Mouse (Mus musculus): Measurements from ENCODE around the gene Dcun1d4. TPM values are rescaled to one million over a fixed set of nuclear protein-coding genes. Genes with fewer than 3 reads are reported as not detected.

The Dcun1d4 gene
- polyA plus RNA-seq, 1 experiment = 32.9 TPM

GRCm38 (mm10) chr5:73518424-73519211 lies 37.8 kb downstream of the Dcun1d4 start:
- Histone ChIP-seq H3K4me1 (ENCODE audit: control insufficient read depth, insufficient read depth, low read length) (no peaks in the 10 kb centered on the region), H3K36me3 (ENCODE audit: control insufficient read depth, insufficient read depth, low read length, poor library complexity, severe bottlenecking) (0 out of 2 replicates have a peak, but pooled peaks cover 5% of the 10 kb centered on the region)
- no peak for TF ChIP-seq EP300 (IDR thresholded peaks at IDR 0.05; ENCODE audit: insufficient read depth, low read depth, low read length)
- TF ChIP-seq POLR2A (IDR thresholded peaks at IDR 0.05; ENCODE audit: insufficient read depth, low read length) = no peak
- no peak for TF ChIP-seq CTCF (IDR thresholded peaks at IDR 0.05; ENCODE audit: low read depth, low read length)

DNA sequence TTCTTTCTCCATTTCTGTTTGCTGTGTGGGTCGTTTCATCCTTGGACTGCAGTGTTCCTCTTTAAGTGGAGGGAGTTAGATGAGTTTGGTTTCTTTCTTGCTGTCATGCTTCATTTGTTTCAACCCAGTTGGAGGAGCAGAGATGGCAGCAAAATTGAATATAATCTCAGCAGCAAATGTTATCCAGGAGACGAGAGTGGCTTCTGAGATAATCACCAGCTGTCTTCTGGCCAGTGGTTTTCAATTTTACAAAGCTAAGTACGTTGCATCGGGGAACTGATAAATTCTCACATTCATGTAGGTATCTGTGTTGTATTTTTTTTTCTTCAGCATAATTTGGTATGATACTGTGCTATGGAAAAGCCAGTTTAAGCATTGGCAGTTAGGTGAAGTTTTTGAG lies 40.0 kb downstream of the Dcun1d4 start:
- H3K36me3 ChIP-seq (ENCODE audit: control insufficient read depth, insufficient read depth, low read length, poor library complexity, severe bottlenecking) = 0 out of 2 replicates have a peak, but pooled peaks cover 8% of the 10 kb centered on the region
- no peaks in the 10 kb centered on the region for H3K9me3 ChIP-seq (replicated peaks; ENCODE audit: control insufficient read depth, insufficient read depth, low read length, poor library complexity, severe bottlenecking)
- no peak overlapping the region for H3K27ac ChIP-seq (ENCODE audit: insufficient read depth, low read length)
- no peaks in the 10 kb centered on the region for H3K4me1 ChIP-seq (ENCODE audit: control insufficient read depth, insufficient read depth, low read length)
- H3K9ac ChIP-seq (ENCODE audit: low read depth, poor library complexity, severe bottlenecking) = no peak overlapping the region
- no peak overlapping the region for H3K4me3 ChIP-seq (ENCODE audit: low read depth, low read length)
- no peaks in the 10 kb centered on the region for H3K27me3 ChIP-seq (ENCODE audit: control insufficient read depth, insufficient read depth, low read length, poor library complexity, severe bottlenecking)
- TF ChIP-seq POLR2A (IDR thresholded peaks at IDR 0.05; ENCODE audit: insufficient read depth, low read length) (no peak), CTCF (IDR thresholded peaks at IDR 0.05; ENCODE audit: low read depth, low read length) (no peak), EP300 (IDR thresholded peaks at IDR 0.05; ENCODE audit: insufficient read depth, low read depth, low read length) (no peak)

More at GRCm38 (mm10) chr5:73518424-73519211, 37.8 kb downstream of the Dcun1d4 start:
- H3K9me3 ChIP-seq (replicated peaks; ENCODE audit: control insufficient read depth, insufficient read depth, low read length, poor library complexity, severe bottlenecking) = no peaks in the 10 kb centered on the region
- H3K27me3 ChIP-seq (ENCODE audit: control insufficient read depth, insufficient read depth, low read length, poor library complexity, severe bottlenecking) = no peaks in the 10 kb centered on the region
- H3K27ac ChIP-seq (ENCODE audit: insufficient read depth, low read length) = no peak overlapping the region
- H3K9ac ChIP-seq (ENCODE audit: low read depth, poor library complexity, severe bottlenecking) = no peak overlapping the region
- no peak overlapping the region for H3K4me3 ChIP-seq (ENCODE audit: low read depth, low read length)

DNA sequence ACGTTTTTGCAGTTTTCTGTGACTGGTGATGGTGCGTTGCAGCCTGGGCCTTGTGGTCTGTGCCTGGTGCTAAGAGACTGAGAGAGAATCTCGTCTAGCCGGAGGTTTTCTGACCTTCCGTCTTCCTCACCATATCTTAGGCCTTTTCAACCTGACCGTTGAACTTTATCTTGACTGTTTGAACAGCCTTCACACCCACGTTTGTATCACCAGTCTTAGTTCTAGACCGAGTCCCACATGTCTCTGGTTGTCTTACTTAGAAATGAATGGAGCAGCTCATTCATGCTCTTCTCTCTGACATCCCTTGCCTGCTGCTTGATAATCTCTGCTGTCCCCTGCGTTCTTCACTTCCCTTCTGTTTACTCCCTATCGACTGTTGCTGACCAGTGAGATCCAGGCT lies 42.4 kb downstream of the Dcun1d4 start:
- no peak overlapping the region for H3K27ac ChIP-seq (ENCODE audit: insufficient read depth, low read length)
- 0 out of 2 replicates have a peak, but pooled peaks cover 8% of the 10 kb centered on the region for H3K36me3 ChIP-seq (ENCODE audit: control insufficient read depth, insufficient read depth, low read length, poor library complexity, severe bottlenecking)
- no peaks in the 10 kb centered on the region for H3K9me3 ChIP-seq (replicated peaks; ENCODE audit: control insufficient read depth, insufficient read depth, low read length, poor library complexity, severe bottlenecking)
- H3K4me1 ChIP-seq (ENCODE audit: control insufficient read depth, insufficient read depth, low read length) = no peaks in the 10 kb centered on the region
- no peak for TF ChIP-seq EP300 (IDR thresholded peaks at IDR 0.05; ENCODE audit: insufficient read depth, low read depth, low read length)
- no peak for TF ChIP-seq CTCF (IDR thresholded peaks at IDR 0.05; ENCODE audit: low read depth, low read length)
- TF ChIP-seq POLR2A (IDR thresholded peaks at IDR 0.05; ENCODE audit: insufficient read depth, low read length) = no peak
- H3K4me3 ChIP-seq (ENCODE audit: low read depth, low read length) = no peak overlapping the region
- H3K9ac ChIP-seq (ENCODE audit: low read depth, poor library complexity, severe bottlenecking) = no peak overlapping the region
- H3K27me3 ChIP-seq (ENCODE audit: control insufficient read depth, insufficient read depth, low read length, poor library complexity, severe bottlenecking) = no peaks in the 10 kb centered on the region

DNA sequence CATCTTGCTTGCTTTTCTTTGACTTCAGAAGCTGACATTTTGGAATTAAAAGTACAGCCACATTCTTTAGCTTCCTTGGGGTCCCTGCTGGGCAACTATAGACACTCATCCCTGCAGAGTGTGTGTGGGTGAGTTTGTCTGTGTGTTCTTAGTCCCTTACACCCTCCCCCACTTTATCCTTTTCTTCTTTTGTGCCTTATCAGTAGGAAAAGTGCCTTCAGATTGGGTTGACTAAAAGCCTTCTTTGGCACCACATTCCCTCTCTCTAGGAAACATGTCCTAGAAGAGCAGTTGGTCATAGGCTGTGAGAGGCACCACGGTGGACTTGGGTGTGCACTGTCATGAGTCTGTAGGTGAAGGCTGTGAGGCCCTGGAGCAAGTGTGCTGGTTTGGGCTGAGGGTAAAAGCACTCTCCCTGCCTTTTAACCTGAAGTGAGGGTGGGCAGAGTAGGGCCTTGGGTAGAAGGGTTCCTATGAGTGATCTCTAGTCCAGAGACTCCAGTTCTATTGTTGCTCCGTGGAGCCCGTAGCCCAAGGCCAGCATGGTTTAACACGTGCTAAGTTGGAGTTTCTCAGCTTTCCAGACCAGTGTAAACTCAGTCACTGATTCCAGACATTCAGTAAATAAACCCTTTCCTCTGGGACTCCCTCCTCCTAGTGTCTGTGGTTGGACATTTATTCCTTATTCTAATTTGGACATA lies 43.6 kb downstream of the Dcun1d4 start:
- no peaks in the 10 kb centered on the region for H3K4me1 ChIP-seq (ENCODE audit: control insufficient read depth, insufficient read depth, low read length)
- H3K9ac ChIP-seq (ENCODE audit: low read depth, poor library complexity, severe bottlenecking) = no peak overlapping the region
- TF ChIP-seq EP300 (IDR thresholded peaks at IDR 0.05; ENCODE audit: insufficient read depth, low read depth, low read length) (no peak), POLR2A (IDR thresholded peaks at IDR 0.05; ENCODE audit: insufficient read depth, low read length) (no peak), CTCF (IDR thresholded peaks at IDR 0.05; ENCODE audit: low read depth, low read length) (no peak)
- H3K4me3 ChIP-seq (ENCODE audit: low read depth, low read length) = no peak overlapping the region
- H3K27me3 ChIP-seq (ENCODE audit: control insufficient read depth, insufficient read depth, low read length, poor library complexity, severe bottlenecking) = no peaks in the 10 kb centered on the region
- no peak overlapping the region for H3K27ac ChIP-seq (ENCODE audit: insufficient read depth, low read length)
- H3K9me3 ChIP-seq (replicated peaks; ENCODE audit: control insufficient read depth, insufficient read depth, low read length, poor library complexity, severe bottlenecking) = no peaks in the 10 kb centered on the region
- H3K36me3 ChIP-seq (ENCODE audit: control insufficient read depth, insufficient read depth, low read length, poor library complexity, severe bottlenecking) = 0 out of 2 replicates have a peak, but pooled peaks cover 8% of the 10 kb centered on the region

GRCm38 (mm10) chr5:73532222-73532621 lies 51.4 kb downstream of the Dcun1d4 start:
- Histone ChIP-seq H3K9me3 (replicated peaks; ENCODE audit: control insufficient read depth, insufficient read depth, low read length, poor library complexity, severe bottlenecking) (no peaks in the 10 kb centered on the region), H3K4me1 (ENCODE audit: control insufficient read depth, insufficient read depth, low read length) (no peaks in the 10 kb centered on the region), H3K4me3 (ENCODE audit: low read depth, low read length) (no peak overlapping the region), H3K27ac (ENCODE audit: insufficient read depth, low read length) (no peak overlapping the region), H3K27me3 (ENCODE audit: control insufficient read depth, insufficient read depth, low read length, poor library complexity, severe bottlenecking) (no peaks in the 10 kb centered on the region), H3K36me3 (ENCODE audit: control insufficient read depth, insufficient read depth, low read length, poor library complexity, severe bottlenecking) (peaks cover 2% of the 10 kb centered on the region; the same call in 1 of the 2 replicates), H3K9ac (ENCODE audit: low read depth, poor library complexity, severe bottlenecking) (no peak overlapping the region)
- TF ChIP-seq CTCF (IDR thresholded peaks at IDR 0.05; ENCODE audit: low read depth, low read length) (no peak), POLR2A (IDR thresholded peaks at IDR 0.05; ENCODE audit: insufficient read depth, low read length) (no peak)

GRCm38 (mm10) chr5:73532879-73533278 lies 52.1 kb downstream of the Dcun1d4 start:
- H3K9me3 ChIP-seq (replicated peaks; ENCODE audit: control insufficient read depth, insufficient read depth, low read length, poor library complexity, severe bottlenecking) = no peaks in the 10 kb centered on the region
- no peak overlapping the region for H3K4me3 ChIP-seq (ENCODE audit: low read depth, low read length)
- no peaks in the 10 kb centered on the region for H3K27me3 ChIP-seq (ENCODE audit: control insufficient read depth, insufficient read depth, low read length, poor library complexity, severe bottlenecking)
- no peak for TF ChIP-seq CTCF (IDR thresholded peaks at IDR 0.05; ENCODE audit: low read depth, low read length)
- TF ChIP-seq EP300 (IDR thresholded peaks at IDR 0.05; ENCODE audit: insufficient read depth, low read depth, low read length) = no peak
- no peak for TF ChIP-seq POLR2A (IDR thresholded peaks at IDR 0.05; ENCODE audit: insufficient read depth, low read length)
- no peak overlapping the region for H3K27ac ChIP-seq (ENCODE audit: insufficient read depth, low read length)
- no peak overlapping the region for H3K9ac ChIP-seq (ENCODE audit: low read depth, poor library complexity, severe bottlenecking)
- H3K4me1 ChIP-seq (ENCODE audit: control insufficient read depth, insufficient read depth, low read length) = no peaks in the 10 kb centered on the region
- peaks cover 2% of the 10 kb centered on the region; the same call in 1 of the 2 replicates for H3K36me3 ChIP-seq (ENCODE audit: control insufficient read depth, insufficient read depth, low read length, poor library complexity, severe bottlenecking)

Data from ES-Bruce4 (cell line).